Mouse (Mus musculus) ES-Bruce4 (cell line): ENCODE data around the gene Mier1.

Source experiments
- CTCF ChIP-seq: IDR thresholded peaks from one replicate; pipeline ENCODE4 v1.8.1; 2011; ENCODE audit warnings: low read depth, low read length
- EP300 ChIP-seq: IDR thresholded peaks from 2 replicates; pipeline ENCODE4 v1.6.1; 2011; ENCODE audit warnings: low read depth, low read length; ENCODE audit not compliant: insufficient read depth

GRCm38 (mm10) chr4:103188786-103189640 lies 74.8 kb downstream of the Mier1 start:
- TF ChIP-seq EP300 (no peak), CTCF (no peak)
